Mouse (Mus musculus): ENCODE measurements around the gene Rnf123. TPM values are rescaled to one million over a fixed set of nuclear protein-coding genes. Genes with fewer than 3 reads are reported as not detected.

Gene Rnf123
- total and polyA plus RNA-seq, 2 experiments from 2014 or later: 35.8 to 37.0 TPM

DNA sequence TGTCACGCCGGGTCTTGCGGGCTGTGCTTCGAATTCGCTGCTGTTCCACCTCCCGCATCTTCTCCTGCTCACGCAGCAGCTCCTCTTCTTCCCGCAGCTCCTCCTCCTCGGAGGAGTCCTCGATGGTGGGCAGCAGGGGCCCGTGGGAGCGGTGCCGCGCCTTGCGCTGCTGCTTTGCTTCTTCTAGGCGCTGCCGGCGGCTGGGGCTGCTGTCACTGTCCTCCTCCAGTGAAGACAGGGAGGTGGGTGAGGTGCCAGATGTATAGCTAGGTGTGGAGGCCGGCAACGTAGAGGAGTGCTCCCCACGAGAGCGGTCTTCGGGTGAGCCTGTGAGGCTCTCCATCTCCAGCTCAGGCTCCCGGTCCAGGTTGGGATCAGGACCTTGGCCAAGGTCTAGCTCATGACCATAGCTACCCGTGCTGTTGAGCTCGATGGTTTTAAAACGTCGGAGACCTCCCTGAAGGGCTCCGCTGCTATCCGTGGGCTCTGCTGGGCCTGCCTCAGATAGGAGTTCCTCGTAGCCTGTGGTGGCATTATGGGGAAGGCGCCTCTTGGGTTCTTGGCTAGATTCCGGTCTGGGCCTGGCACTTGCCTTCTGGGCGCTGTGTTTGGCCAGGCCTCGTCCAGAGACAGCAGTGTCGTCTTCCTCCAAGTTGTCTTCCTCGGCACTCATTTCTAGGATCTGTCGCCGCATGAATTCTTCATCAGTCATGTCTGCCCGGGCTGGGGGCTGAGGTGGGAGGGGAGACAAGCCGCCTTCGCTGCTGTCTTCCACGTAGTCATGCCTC, 32.3 kb upstream of the Rnf123 start:
- no peaks in the 10 kb centered on the region for H3K27me3 ChIP-seq (ENCODE audit: insufficient read depth, low read length)
- H3K9ac ChIP-seq: no peak overlapping the region
- no peaks in the 10 kb centered on the region for H3K4me1 ChIP-seq (ENCODE audit: insufficient read depth)
- H3K9me3 ChIP-seq (ENCODE audit: low read length): no peaks in the 10 kb centered on the region
- no peak overlapping the region for H3K27ac ChIP-seq (ENCODE audit: low read depth, low read length)
- no peak overlapping the region for H3K4me2 ChIP-seq (ENCODE audit: low read depth)
- no peak overlapping the region for H3K4me3 ChIP-seq (ENCODE audit: low read depth, low read length)
- ATAC-seq (no peak), DNase-seq (no peak)
- peaks cover 67% of the 10 kb centered on the region for H3K36me3 ChIP-seq (ENCODE audit: insufficient read depth)
- WGBS: 80% methylated on average over 43 of the region's 43 CpGs
- TF ChIP-seq CTCF (IDR thresholded peaks at IDR 0.05; ENCODE audit: low read depth): no peak

GRCm38 (mm10) chr9:108112719-108113340, 29.7 kb upstream of the Rnf123 start:
- Histone ChIP-seq H3K27ac (ENCODE audit: low read depth, low read length) (no peak overlapping the region), H3K36me3 (ENCODE audit: insufficient read depth) (peaks cover 81% of the 10 kb centered on the region)
- no peak for ATAC-seq

DNA sequence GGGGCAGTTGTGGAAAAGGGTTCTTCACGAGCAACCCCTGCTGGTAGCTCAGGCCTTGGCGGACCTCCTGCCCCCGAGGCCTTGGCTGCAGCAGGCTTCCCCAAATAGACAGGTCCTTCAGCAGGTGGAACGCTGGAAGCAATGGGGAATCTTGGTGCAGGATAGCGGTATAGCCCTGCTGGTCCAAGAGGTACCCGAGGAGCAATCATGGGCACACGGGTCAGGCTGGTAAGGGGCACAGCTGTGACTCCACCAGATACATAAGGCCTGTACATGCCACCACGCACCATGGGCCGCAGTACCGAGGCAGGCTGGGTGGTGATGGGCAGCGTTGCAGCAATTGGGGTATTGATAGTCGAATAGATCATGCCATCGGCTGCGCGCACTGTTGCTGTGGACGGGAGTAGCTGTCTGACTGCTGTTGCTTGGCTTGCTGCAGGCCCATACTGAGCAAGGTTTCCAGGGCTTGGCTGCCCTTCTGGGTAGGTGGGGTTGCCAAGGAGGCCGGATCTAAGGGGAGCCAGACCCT, 28.5 kb upstream of the Rnf123 start:
- H3K9me3 ChIP-seq (ENCODE audit: low read length): no peaks in the 10 kb centered on the region
- no peak for TF ChIP-seq CTCF (IDR thresholded peaks at IDR 0.05; ENCODE audit: low read depth)
- no peak overlapping the region for H3K4me3 ChIP-seq (ENCODE audit: low read depth, low read length)
- H3K4me2 ChIP-seq (ENCODE audit: low read depth): no peak overlapping the region
- no peak overlapping the region for H3K9ac ChIP-seq
- peaks cover 85% of the 10 kb centered on the region for H3K36me3 ChIP-seq (ENCODE audit: insufficient read depth)
- 76% methylated on average over 17 of the region's 17 CpGs for WGBS
- no peaks in the 10 kb centered on the region for H3K4me1 ChIP-seq (ENCODE audit: insufficient read depth)
- no peak overlapping the region for H3K27ac ChIP-seq (ENCODE audit: low read depth, low read length)
- ATAC-seq (no peak), DNase-seq (no peak)
- H3K27me3 ChIP-seq (ENCODE audit: insufficient read depth, low read length): no peaks in the 10 kb centered on the region

More at GRCm38 (mm10) chr9:108112719-108113340, 29.7 kb upstream of the Rnf123 start:
- no peak for DNase-seq
- no peak for TF ChIP-seq CTCF (IDR thresholded peaks at IDR 0.05; ENCODE audit: low read depth)
- no peaks in the 10 kb centered on the region for H3K4me1 ChIP-seq (ENCODE audit: insufficient read depth)
- no peaks in the 10 kb centered on the region for H3K9me3 ChIP-seq (ENCODE audit: low read length)
- H3K4me3 ChIP-seq (ENCODE audit: low read depth, low read length): no peak overlapping the region
- H3K27me3 ChIP-seq (ENCODE audit: insufficient read depth, low read length): no peaks in the 10 kb centered on the region
- WGBS: 91% methylated on average over 18 of the region's 18 CpGs
- no peak overlapping the region for H3K4me2 ChIP-seq (ENCODE audit: low read depth)
- no peak overlapping the region for H3K9ac ChIP-seq

- Histone ChIP-seq H3K4me2 (ENCODE audit: low read depth) (no peak overlapping the region), H3K9me3 (ENCODE audit: low read length) (no peaks in the 10 kb centered on the region), H3K27me3 (ENCODE audit: insufficient read depth, low read length) (no peaks in the 10 kb centered on the region), H3K36me3 (ENCODE audit: insufficient read depth) (peaks cover 84% of the 10 kb centered on the region), H3K4me1 (ENCODE audit: insufficient read depth) (no peaks in the 10 kb centered on the region), H3K9ac (no peak overlapping the region), H3K27ac (ENCODE audit: low read depth, low read length) (no peak overlapping the region), H3K4me3 (ENCODE audit: low read depth, low read length) (no peak overlapping the region)
- ATAC-seq (peak; percentile 26; the same call in 1 of the 2 replicates), DNase-seq (peak; percentile 27)
- no peak for TF ChIP-seq CTCF (IDR thresholded peaks at IDR 0.05; ENCODE audit: low read depth)
- WGBS: 18% methylated on average over 22 of the region's 22 CpGs
Observed at GRCm38 (mm10) chr9:108111101-108111592, 28.0 kb upstream of the Rnf123 start.

DNA sequence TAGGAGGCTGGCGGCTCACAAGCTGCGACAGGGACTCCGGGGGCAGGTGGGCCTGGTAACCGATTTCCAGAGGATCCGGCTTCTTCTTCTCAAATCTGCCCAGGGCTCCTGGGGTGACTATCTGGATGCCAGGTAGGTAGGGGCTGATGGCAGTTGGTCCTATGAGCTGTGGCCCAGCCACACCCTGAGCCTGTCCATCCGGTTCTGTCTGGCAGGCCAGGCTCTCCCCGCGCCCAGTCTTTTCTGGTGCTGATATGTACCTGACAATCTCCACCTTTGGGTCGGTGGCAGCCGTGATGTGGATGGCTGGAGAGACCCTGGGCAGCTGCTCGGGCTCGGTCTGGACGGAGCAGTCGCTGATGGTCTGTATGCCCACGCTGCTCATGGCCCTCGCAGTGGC, 27.0 kb upstream of the Rnf123 start:
- DNase-seq (no peak), ATAC-seq (no peak)
- Histone ChIP-seq H3K36me3 (ENCODE audit: insufficient read depth) (peaks cover 83% of the 10 kb centered on the region), H3K27ac (ENCODE audit: low read depth, low read length) (no peak overlapping the region), H3K4me2 (ENCODE audit: low read depth) (no peak overlapping the region), H3K9ac (no peak overlapping the region), H3K27me3 (ENCODE audit: insufficient read depth, low read length) (no peaks in the 10 kb centered on the region), H3K9me3 (ENCODE audit: low read length) (no peaks in the 10 kb centered on the region), H3K4me3 (ENCODE audit: low read depth, low read length) (no peak overlapping the region), H3K4me1 (ENCODE audit: insufficient read depth) (no peaks in the 10 kb centered on the region)
- 94% methylated on average over 16 of the region's 16 CpGs for WGBS
- TF ChIP-seq CTCF (IDR thresholded peaks at IDR 0.05; ENCODE audit: low read depth): no peak

DNA sequence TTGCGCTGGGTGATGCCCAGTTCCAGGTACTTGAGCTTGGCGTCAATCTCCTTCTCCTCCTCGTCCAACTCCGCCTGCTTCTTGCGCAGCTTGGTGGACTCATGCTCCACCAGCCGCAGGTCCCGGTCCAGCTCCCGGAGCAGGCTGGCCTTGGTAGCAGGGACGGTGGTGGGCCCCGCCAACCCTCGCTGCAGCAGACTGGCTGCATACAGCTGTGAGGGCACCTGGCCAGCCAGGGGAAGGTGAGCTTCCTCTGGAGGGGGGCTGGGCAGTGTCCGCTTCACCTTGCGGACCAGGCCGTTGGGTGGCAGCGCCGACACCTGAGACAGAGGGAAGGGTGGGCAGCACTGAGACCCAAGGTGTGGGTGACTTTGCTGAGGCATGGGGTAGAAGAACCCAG, 24.7 kb upstream of the Rnf123 start:
- Histone ChIP-seq H3K9ac (no peak overlapping the region), H3K27me3 (ENCODE audit: insufficient read depth, low read length) (no peaks in the 10 kb centered on the region), H3K4me2 (ENCODE audit: low read depth) (no peak overlapping the region), H3K27ac (ENCODE audit: low read depth, low read length) (no peak overlapping the region), H3K4me3 (ENCODE audit: low read depth, low read length) (no peak overlapping the region), H3K4me1 (ENCODE audit: insufficient read depth) (no peaks in the 10 kb centered on the region), H3K9me3 (ENCODE audit: low read length) (no peaks in the 10 kb centered on the region), H3K36me3 (ENCODE audit: insufficient read depth) (peaks cover 75% of the 10 kb centered on the region)
- ATAC-seq: no peak
- no peak for DNase-seq
- WGBS: 92% methylated on average over 16 of the region's 16 CpGs
- TF ChIP-seq CTCF (IDR thresholded peaks at IDR 0.05; ENCODE audit: low read depth): no peak

DNA sequence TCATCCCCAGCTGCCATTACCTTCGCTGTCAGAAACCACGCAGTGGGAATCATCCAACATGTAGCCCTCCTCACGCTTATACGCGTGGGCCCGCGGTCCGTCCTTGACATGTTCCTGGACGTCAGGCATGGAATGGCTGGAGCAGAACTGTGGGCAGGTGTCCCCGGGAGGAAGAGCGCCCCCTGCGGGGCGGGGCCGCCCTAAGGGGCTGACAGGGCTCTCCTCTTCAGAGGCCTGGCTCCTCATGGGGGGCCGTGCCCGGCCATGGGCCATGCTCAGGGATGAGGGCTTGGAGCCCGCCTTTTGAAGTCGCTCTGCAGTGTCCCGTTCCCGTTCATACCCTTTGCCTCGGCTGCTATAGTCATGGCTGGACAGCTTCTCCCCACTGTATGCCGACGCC, 22.9 kb upstream of the Rnf123 start:
- H3K9me3 ChIP-seq (ENCODE audit: low read length): no peaks in the 10 kb centered on the region
- DNase-seq (no peak), ATAC-seq (no peak)
- H3K4me3 ChIP-seq (ENCODE audit: low read depth, low read length): no peak overlapping the region
- no peaks in the 10 kb centered on the region for H3K27me3 ChIP-seq (ENCODE audit: insufficient read depth, low read length)
- 90% methylated on average over 23 of the region's 23 CpGs for WGBS
- no peak overlapping the region for H3K9ac ChIP-seq
- peak; percentile 11; the same call in 1 of the 2 replicates for TF ChIP-seq CTCF (IDR thresholded peaks at IDR 0.05; ENCODE audit: low read depth)
- no peaks in the 10 kb centered on the region for H3K4me1 ChIP-seq (ENCODE audit: insufficient read depth)
- no peak overlapping the region for H3K4me2 ChIP-seq (ENCODE audit: low read depth)
- peaks cover 73% of the 10 kb centered on the region for H3K36me3 ChIP-seq (ENCODE audit: insufficient read depth)
- no peak overlapping the region for H3K27ac ChIP-seq (ENCODE audit: low read depth, low read length)

Data from forebrain, postnatal 0 days (tissue).